Mouse (Mus musculus) T-helper 2 cell (primary cell): ENCODE results near the gene Gm16442.
"Not testable (repeated sequence)": the region's sequence is repeated elsewhere in the genome, so short reads cannot be mapped to it uniquely, and the experiment has no call there.

ENCODE experiments used
- in situ Hi-C: fragments of 300-600 bp; cut with MboI, MseI; formaldehyde crosslinking; loops from one replicate; pipeline ENCODE4 v1.15.1; 2025; ENCODE audit warnings: high pct_unique_total_duplicates

Gene Gm16442

DNA sequence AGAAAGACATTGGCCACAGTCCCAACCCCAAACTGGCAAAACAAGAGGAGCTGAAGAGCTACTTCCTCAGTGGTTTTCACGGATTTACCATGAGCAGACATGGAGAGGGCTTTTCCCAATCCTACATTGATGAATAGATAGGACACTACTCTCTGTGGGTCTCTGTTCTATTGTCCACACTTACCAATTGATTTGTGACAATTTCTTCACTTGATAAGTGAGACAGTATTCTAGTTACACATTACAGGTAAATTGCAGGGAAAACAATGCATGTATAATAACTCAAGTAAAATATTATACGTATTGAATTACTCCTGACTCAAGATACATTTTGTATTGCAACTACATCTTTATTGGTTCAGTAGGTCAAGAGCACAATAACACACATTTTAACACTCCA, at the start of gene Gm16442:
TSS of gene Gm16442 (minus strand) at position 101 of the 400 bp plus-strand sequence.
- in situ Hi-C loops, result loop anchor here (25.0 kb wide), 1 partner anchor 1140 kb away; the partner anchor contains the start of genes Vmn1r124 and Vmn1r125

DNA sequence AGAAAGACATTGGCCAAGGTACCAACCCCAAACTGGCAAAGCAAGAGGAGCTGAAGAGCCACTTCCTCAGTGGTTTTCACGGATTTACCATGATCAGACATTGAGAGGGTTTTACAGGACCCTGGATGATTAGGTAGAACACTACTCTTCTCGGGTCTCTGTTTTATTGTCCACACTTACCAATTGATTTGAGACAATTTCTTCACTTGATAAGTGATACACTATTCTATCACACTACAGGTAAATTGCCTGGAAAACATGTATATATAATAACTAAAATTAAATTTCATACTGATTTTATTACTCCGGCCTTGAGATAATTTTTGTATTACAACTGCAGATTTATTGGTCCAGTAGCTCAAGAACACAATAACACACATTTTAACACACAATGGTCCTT, 45.9 kb upstream of the Gm16442 start, which contains the start of gene Vmn1r94:
TSS of gene Vmn1r94 (minus strand) at position 101 of the 400 bp plus-strand sequence.
- in situ Hi-C loops, result not testable (repeated sequence)

DNA sequence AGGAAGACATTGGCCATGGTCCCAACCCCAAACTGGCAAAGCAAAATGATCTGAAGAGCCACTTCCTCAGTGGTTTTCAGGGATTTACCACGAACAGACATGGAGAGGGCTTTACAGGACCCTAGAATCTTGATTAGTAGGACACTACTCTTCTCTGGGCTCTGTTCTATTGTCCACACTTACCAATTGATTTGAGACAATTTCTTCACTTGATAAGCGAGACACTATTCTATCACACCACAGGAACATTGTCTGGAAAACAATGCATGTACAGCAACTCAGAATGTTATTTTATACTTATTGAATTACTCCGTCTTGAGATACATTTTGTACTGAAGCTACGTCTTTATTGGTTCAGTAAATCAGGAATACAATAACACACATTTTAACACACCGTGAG, 16.6 kb upstream of the Gm16442 start, which contains the start of gene Vmn1r93:
TSS of gene Vmn1r93 (minus strand) at position 101 of the 400 bp plus-strand sequence.
- in situ Hi-C loops, result loop anchor here (5.0 kb wide), 1 partner anchor 1993 kb away; the partner anchor contains the start of gene Gm10666

GRCm38 (mm10) chr7:20099380-20099779, 23.0 kb downstream of the Gm16442 start, which contains the start of gene Vmn1r91:
Gene Vmn1r91 (plus strand): TSS chr7:20099680.
- in situ Hi-C loops, result not testable (repeated sequence)

DNA sequence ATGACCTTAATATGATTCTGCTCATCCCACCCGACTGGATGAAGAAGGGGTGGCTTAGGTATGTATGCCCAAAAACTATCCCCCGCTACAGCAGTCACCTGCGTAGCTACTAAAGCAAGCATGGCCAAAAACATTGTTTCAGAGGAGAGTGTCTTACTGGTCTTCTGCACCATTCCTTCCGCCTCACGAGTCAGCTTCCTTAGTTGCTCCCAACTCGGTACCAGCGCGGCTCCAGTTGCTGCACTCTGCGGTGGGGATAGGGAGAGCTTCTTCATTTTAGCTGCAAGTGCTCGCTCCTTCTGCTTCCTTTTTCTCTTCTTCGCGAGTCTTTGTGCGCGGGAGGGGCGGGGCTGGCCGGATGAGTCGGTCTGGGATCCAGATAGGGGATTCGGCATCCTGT, 44.3 kb downstream of the Gm16442 start:
- in situ Hi-C loops, result not testable (repeated sequence)
